Mouse (Mus musculus): Measurements from ENCODE around the gene Cd99l2.

- TF ChIP-seq CTCF (IDR thresholded peaks at IDR 0.05; ENCODE audit: extremely low read depth, insufficient read depth, low read length), result no peak
- no peak for TF ChIP-seq POLR2A (IDR thresholded peaks at IDR 0.05; ENCODE audit: extremely low read depth, insufficient read depth, low read length)
Observed at GRCm38 (mm10) chrX:71408386-71408785, 84.3 kb downstream of the Cd99l2 start.

Measured in cortical plate, adult 2 months (tissue).